Mouse (Mus musculus) thymus, adult 2 months (tissue): Measurements from ENCODE around the gene Ccdc88b. TPM values are rescaled to one million over a fixed set of nuclear protein-coding genes. Genes with fewer than 3 reads are reported as not detected.
"Not testable (repeated sequence)": the region's sequence is repeated elsewhere in the genome, so short reads cannot be mapped to it uniquely, and the experiment has no call there.

Experiments used
- DNase-seq: peaks from one replicate; pipeline ENCODE4 v3.0.0; 2021
- H3K27ac ChIP-seq: fragments of 200-500 bp; 2 replicates; pipeline ENCODE4 v1.5.1; 2012; ENCODE audit warnings: low read length, control low read depth; ENCODE audit not compliant: control insufficient read depth, insufficient read depth
- H3K27me3 ChIP-seq: fragments of 200-500 bp; 2 replicates; pipeline ENCODE4 v1.6.1; 2012; ENCODE audit warnings: mild to moderate bottlenecking, low read length, moderate library complexity, mixed read lengths; ENCODE audit not compliant: control insufficient read depth, insufficient read depth
- H3K36me3 ChIP-seq: fragments of 200-500 bp; 2 replicates; pipeline ENCODE4 v1.6.1; 2012; ENCODE audit warnings: mild to moderate bottlenecking, low read length, moderate library complexity; ENCODE audit not compliant: control insufficient read depth, insufficient read depth
- H3K4me1 ChIP-seq: fragments of 200-500 bp; replicated peaks from 2 replicates; pipeline ENCODE4 v1.6.1; 2012; ENCODE audit warnings: low read length; ENCODE audit not compliant: control insufficient read depth, insufficient read depth
- H3K4me3 ChIP-seq: fragments of 200-500 bp; 2 replicates; pipeline ENCODE4 v1.5.1; 2012; ENCODE audit warnings: mild to moderate bottlenecking, low read length, control low read depth, moderate library complexity; ENCODE audit not compliant: control insufficient read depth, insufficient read depth
- CTCF ChIP-seq: fragments of 200-500 bp; IDR thresholded peaks from 2 replicates; pipeline ENCODE4 v1.5.1; 2012; ENCODE audit warnings: mild to moderate bottlenecking, control low read depth, low read length, moderate library complexity, borderline replicate concordance; ENCODE audit not compliant: control insufficient read depth, poor library complexity, insufficient read depth; ENCODE audit errors: extremely low read depth
- POLR2A ChIP-seq: fragments of 200-500 bp; IDR thresholded peaks from 2 replicates; pipeline ENCODE4 v1.6.1; 2012; ENCODE audit warnings: mild to moderate bottlenecking, low read length, control low read depth, moderate library complexity; ENCODE audit not compliant: control insufficient read depth, poor library complexity, insufficient read depth; ENCODE audit errors: extremely low read depth
- WGBS: fragments of 180-500 bp; shearing (Covaris S2); methylation state at CpG from one replicate; pipeline ENCODE4 v1.1.7; 2018; 5-methylcytosine and 5-hydroxymethylcytosine counted together
- polyA plus RNA-seq: library from polyadenylated mRNA; depleted of rRNA; stranded (reverse); fragments of >200 nt; gene quantifications from 2 replicates; pipeline ENCODE4 v1.2.3, GENCODE M21; 2012

The Ccdc88b gene
- polyA plus RNA-seq, 1 experiment = 225 TPM

- H3K4me3 ChIP-seq = no peak overlapping the region
- DNase-seq = no peak
- TF ChIP-seq POLR2A = no peak
- TF ChIP-seq CTCF = no peak
- WGBS = 94% methylated on average over 4 of the region's 4 CpGs
- no peak overlapping the region for H3K27ac ChIP-seq
- no peaks in the 10 kb centered on the region for H3K36me3 ChIP-seq
- peaks cover 4% of the 10 kb centered on the region; the same call in 1 of the 2 replicates for H3K4me1 ChIP-seq
- H3K27me3 ChIP-seq = no peaks in the 10 kb centered on the region
Observed at GRCm38 (mm10) chr19:6899641-6900040, 41.6 kb upstream of the Ccdc88b start.

- not testable (repeated sequence) for H3K27ac ChIP-seq, H3K27me3 ChIP-seq, H3K4me3 ChIP-seq, H3K36me3 ChIP-seq, H3K4me1 ChIP-seq, DNase-seq
- 49% methylated on average over 18 of the region's 18 CpGs for WGBS
Observed at GRCm38 (mm10) chr19:6895608-6896305, 37.7 kb upstream of the Ccdc88b start.

GRCm38 (mm10) chr19:6893731-6894451 is 35.9 kb upstream of the Ccdc88b start:
- no peak overlapping the region for H3K27ac ChIP-seq
- H3K4me3 ChIP-seq = no peak overlapping the region
- no peaks in the 10 kb centered on the region for H3K36me3 ChIP-seq
- WGBS = 96% methylated on average over 14 of the region's 14 CpGs
- DNase-seq = no peak
- no peaks in the 10 kb centered on the region for H3K27me3 ChIP-seq
- TF ChIP-seq POLR2A (no peak), CTCF (no peak)
- peaks cover 4% of the 10 kb centered on the region; the same call in 1 of the 2 replicates for H3K4me1 ChIP-seq

- TF ChIP-seq POLR2A (no peak), CTCF (no peak)
- no peak for DNase-seq
- no peak overlapping the region for H3K27ac ChIP-seq
- WGBS = 88% methylated on average over 4 of the region's 4 CpGs
- no peaks in the 10 kb centered on the region for H3K27me3 ChIP-seq
- no peaks in the 10 kb centered on the region for H3K36me3 ChIP-seq
- no peak overlapping the region for H3K4me3 ChIP-seq
- H3K4me1 ChIP-seq = peaks cover 4% of the 10 kb centered on the region; the same call in 1 of the 2 replicates
Observed at GRCm38 (mm10) chr19:6892512-6892911, 34.5 kb upstream of the Ccdc88b start.

GRCm38 (mm10) chr19:6877965-6878364 is 20.0 kb upstream of the Ccdc88b start:
- DNase-seq = no peak
- TF ChIP-seq CTCF (no peak), POLR2A (no peak)
- Histone ChIP-seq H3K4me3 (no peak overlapping the region), H3K27ac (no peak overlapping the region), H3K4me1 (no peaks in the 10 kb centered on the region), H3K27me3 (no peaks in the 10 kb centered on the region), H3K36me3 (no peaks in the 10 kb centered on the region)
- WGBS = 93% methylated on average over 4 of the region's 4 CpGs

GRCm38 (mm10) chr19:6876799-6877198 is 18.8 kb upstream of the Ccdc88b start:
- Histone ChIP-seq H3K4me3 (no peak overlapping the region), H3K27ac (no peak overlapping the region), H3K27me3 (no peaks in the 10 kb centered on the region), H3K36me3 (no peaks in the 10 kb centered on the region), H3K4me1 (peaks cover 9% of the 10 kb centered on the region)
- DNase-seq = no peak
- TF ChIP-seq CTCF = no peak
- TF ChIP-seq POLR2A = no peak

GRCm38 (mm10) chr19:6875834-6876233 is 17.8 kb upstream of the Ccdc88b start:
- no peak overlapping the region for H3K4me3 ChIP-seq
- WGBS = 89% methylated on average over 6 of the region's 6 CpGs
- peaks cover 17% of the 10 kb centered on the region for H3K4me1 ChIP-seq
- no peaks in the 10 kb centered on the region for H3K36me3 ChIP-seq
- TF ChIP-seq POLR2A (no peak), CTCF (no peak)
- DNase-seq = no peak
- H3K27ac ChIP-seq = no peak overlapping the region
- no peaks in the 10 kb centered on the region for H3K27me3 ChIP-seq
